Mouse (Mus musculus) frontal cortex, postnatal 36 days (tissue): Measurements from ENCODE around the gene Cacnb3.

Experiments used
- DNase-seq, 2 experiments: peaks; one replicate each; pipeline ENCODE4 v3.0.0; 2022; ENCODE audit warnings: low spot score in 2 of 2

The Cacnb3 gene

DNA sequence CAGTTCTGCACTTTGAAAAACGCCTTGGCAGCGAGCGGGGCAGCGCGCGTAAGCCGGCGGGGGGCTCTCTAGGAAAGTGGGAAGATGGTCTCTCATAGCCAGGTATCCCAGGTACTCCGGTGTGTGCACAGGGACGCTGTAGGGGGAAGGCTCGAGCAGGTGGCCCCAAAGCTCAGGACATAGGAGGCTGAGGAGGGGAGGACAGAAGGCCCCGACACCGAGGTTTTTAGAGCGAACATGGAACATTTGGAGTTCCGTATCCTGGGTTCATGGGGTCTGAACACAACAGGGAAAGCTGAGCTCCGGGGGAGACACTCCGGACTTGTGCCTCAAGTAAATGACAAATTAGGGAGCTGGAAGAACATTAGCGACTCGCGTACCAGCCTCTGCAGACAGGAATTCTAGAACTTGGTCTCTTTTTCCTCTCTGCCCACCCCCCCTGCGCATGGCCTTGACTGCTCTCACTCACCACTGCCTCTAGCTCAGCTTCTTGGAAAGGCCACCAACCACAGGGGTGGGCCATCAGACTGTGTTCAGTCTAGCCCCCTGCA lies 4.7 kb downstream of the Cacnb3 start:
- DNase-seq = no peak

DNA sequence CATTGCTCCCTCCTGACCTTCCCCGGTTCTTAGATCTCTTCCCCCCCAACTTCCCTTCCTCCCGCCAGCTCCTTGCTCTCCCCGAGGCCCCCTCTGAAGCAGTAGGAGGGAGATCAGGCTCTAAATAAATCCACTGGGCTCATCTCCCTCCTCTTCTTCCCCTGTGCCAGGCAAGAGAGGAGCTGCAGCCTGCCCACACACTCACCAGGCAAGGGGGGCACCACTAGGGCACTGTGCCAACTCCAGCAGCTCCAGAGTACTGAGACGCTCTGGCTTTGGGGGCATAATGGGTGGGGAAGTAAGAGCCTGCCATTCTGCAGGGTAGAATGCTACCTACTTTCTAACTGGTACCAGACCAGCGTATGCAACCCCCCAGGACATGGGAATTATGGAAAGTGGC lies 5.9 kb downstream of the Cacnb3 start:
- peak; percentile 72 for DNase-seq

DNA sequence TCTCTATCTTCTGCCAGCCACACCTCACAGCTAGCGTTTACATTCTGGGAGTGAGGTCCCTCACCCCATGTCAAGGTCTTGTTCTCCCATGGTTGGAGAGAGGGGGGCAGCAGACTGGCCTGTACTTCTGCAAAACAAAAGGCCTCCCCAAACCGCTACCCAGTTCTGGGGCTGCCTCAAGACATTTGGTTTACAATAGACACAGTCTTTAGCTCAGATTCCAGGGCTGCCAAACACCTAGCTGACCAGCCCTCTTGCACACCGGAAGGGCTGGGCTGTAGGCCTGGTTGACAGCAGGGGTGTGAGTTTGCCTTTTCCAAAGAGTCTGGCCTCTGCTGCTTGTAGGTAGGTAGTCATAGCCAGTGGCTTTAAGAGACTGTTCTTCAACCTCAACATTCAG lies 6.5 kb downstream of the Cacnb3 start:
- no peak for DNase-seq

DNA sequence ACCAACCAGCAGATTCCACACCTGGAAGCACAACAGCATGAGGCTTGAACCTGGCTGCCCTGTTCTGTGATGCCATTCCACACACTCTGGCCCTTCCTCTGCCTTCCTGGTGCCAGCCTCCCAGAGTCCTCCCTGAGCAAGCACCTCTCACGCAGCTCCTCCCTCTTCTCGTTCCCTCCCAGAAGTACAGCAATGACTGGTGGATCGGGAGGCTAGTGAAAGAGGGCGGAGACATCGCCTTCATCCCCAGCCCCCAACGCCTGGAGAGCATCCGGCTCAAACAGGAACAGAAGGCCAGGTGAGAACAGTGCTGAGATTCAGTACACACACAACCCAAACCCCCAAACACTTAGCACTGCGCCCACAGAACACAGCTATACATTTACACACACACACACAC lies 9.5 kb downstream of the Cacnb3 start:
- DNase-seq = no peak

DNA sequence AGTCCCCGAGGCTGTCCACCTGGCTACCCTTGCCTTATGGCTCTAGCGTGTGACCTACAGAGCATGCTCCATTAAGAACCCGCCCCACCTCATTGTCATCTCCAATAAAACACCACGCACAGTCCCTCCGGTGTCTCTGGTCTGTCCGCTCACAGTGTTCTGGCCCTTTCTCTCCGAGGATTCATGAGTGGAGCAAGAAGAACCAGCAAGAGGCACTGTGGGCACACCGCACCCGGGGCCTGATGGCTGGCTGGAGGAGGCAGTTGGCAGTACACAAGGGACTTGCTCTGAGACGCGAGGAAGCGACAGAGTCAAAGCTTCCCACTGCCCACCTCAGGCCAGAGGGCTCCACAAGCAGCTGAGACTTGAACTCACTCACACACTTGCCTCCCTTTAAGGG lies 13.8 kb downstream of the Cacnb3 start:
- DNase-seq = peak in 1 of 2 experiments; percentile 24

DNA sequence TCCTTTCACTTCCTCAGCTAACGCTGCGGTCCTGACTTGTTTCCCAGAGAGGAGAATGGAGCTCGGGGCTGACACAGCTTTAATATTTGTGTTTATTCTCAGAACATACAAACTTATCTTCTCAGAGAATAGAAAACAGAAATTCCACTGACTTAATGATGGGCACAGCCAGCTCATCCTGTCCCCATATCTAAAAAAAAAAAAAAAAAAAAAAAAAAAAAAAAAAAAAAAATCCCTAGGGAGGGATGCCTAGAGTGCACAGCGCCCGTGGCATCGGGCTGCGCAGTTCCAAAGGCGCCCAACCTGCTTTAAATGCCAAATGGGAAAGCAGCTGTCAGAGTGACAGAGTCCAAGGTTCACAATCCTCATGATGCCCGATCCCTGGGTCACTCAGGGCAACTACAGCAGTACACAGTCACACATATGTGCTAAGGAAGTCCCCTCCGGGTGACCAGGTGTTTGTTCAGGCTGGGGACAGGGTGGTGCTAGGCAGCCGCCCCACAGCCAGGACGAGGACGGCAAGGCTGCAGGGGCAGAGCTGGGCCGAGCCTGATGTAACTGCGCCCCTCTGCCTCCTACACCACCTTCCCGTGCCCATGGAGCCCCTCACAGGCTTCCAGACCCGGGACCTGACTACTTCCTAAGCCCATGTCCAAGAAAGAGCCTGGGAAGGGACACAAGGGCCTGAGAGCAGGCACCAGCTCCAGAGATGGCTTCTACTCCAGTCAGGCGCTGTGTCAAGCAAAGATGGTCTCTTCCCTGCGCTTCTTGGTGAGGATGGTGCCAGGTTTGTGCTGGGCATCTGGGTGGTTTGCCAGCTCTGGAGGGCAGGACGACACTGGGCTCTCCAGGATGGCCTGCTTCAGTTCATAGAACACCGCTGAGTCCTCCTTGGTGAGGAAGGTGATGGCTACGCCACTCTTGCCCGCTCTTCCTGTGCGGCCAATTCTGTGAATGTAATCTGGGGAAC lies 14.7 kb downstream of the Cacnb3 start:
- DNase-seq = no peak

DNA sequence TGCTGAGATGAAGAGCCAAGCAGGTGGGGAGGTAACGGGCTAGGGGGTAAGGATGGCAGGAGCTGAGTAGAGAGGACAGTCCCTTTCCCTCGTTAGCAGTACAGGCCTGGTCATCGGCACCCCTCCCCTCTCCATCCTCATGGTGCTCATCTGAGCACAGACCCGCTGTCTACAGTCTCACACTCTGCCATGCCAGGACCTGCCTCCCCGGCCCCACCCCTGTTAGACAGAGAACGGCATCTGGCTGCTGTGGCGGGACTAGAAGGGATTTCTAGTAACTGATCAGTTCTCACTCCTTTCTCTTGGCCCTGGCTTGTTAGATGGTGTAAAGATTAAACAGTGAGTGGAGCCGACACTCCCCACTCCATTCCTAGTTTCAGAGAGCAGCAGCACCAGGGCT lies 16.1 kb downstream of the Cacnb3 start:
- no peak for DNase-seq

DNA sequence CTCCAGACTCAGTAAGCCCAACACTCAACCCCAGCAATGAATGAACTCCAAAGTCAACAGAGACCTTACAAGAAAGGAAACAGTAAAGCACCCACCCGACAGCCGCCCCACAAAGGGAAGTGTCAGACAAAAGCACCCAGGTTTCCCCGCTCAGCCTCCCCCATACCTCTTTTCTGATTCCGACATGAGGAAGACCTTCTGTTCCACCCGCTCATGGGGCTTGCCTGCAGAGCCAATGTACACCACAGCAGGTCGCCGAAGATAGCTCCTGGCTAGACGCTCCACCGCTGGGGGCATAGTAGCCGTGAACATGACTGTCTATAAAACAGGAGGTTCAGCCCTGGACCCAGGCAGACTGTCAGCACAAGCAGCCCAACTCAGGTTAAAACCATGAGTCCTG lies 16.7 kb downstream of the Cacnb3 start:
- peak in 1 of 2 experiments; percentile 25 for DNase-seq

DNA sequence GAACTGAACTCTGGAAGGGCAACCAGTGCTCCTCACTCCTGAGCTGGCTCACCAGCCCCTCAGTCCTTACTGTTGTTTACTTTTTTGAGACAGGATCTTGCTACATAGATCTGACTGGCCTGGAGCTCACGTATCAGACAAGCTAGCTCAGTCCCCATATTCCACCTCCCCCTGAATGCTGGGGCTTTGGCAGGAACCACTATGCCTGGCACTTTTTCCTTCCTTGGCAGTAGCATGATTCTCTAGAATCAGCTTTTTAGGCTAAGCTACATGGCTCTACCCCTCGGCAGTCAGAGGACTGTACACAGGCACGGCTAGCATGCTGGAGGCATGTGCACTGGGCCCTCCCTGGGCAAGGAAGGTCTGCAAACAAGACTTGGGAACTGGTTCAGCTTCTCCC lies 17.4 kb downstream of the Cacnb3 start:
- peak; percentile 31 to 40 for DNase-seq

DNA sequence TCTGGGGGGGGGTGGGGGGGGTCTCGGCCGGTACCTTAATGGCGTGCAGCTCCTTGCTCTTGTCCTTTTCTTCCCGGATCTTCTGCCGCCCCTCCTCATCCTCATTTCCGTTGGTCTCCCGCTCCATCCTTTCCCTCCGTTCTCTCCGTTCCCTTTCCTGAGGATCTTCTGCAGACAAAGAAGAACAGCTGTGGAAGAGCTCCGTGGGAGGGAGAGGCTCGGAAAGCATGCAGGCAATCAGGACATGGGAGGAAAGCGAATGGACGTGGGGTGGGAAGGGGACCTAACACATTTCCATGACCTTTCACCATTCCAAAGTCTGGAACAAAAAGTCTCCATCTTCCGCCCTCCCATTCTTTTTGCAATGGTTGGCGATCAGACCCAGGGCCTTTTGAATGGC lies 20.8 kb downstream of the Cacnb3 start:
- no peak for DNase-seq

DNA sequence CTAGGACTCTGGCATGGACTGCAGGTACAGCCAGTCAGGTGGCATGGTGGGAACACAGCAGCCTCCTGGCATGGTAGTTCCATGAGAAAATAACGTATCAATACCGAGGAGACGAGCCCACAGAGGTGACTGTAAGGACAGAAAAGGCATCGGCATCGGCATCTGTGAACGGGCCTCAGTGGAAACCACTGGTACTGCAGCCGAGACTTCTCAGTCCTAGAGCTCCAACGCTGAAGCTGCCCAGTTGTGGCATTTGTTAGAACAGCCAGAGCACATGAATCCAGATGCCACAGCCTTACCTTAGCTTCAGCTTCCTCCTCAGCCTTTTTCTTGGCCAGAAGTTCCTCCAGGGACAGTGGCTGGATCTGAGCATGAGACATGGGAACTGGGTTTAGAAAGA lies 21.5 kb downstream of the Cacnb3 start:
- DNase-seq = no peak

DNA sequence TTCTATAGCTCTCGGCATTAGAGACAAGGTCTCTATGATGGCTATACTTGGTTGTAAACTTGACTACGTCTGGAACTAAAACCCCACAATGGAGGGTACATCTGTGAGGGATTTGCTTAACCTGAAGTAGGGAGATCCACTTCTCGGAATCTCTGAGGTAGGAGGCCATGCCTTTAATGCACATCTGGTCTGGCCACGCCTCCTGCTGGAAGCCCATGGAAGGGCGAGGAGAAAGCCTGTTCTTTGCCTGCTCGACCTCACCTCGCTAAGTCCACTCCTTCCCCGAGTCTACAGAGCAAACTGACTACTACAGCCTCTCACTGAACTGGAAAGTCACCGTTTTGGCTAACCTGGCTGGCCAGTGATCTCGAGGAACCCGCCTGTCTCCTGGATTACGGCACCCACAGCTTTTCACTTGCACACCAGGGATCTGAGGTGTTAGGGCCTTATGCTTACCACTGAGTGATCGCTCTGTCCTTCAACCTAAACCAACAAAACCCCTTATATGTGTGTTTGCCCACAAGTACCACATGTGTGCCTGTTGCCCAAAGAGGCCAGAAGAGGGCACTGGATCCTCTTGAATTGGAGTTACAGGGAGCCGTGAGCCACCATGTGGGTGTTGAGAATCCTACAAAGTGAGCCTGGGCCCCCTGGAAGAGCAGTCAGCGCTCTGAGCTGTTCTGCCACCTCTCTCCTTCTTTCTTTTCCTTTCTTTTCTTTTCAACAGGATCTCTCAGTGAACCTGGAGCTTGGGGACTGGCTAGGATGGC lies 26.5 kb downstream of the Cacnb3 start:
- DNase-seq = no peak

DNA sequence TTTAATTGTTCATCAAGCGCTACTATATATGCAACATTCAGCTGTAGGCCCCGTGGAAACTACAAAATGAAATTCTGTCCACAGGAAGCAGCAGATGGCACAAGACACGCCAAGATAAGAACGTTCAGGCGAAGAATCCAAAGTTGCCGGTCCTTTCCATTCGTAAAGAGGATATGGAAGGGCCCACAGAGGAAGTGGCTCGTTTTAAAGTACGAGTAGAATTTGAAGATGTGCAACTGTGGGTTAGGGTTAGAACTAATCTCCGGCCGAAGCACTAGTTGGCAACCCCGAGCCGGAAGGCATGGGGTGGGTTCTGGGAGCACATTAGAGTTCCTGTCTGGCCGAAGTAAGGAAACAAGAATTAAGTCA lies 31.5 kb downstream of the Cacnb3 start:
- no peak for DNase-seq

DNA sequence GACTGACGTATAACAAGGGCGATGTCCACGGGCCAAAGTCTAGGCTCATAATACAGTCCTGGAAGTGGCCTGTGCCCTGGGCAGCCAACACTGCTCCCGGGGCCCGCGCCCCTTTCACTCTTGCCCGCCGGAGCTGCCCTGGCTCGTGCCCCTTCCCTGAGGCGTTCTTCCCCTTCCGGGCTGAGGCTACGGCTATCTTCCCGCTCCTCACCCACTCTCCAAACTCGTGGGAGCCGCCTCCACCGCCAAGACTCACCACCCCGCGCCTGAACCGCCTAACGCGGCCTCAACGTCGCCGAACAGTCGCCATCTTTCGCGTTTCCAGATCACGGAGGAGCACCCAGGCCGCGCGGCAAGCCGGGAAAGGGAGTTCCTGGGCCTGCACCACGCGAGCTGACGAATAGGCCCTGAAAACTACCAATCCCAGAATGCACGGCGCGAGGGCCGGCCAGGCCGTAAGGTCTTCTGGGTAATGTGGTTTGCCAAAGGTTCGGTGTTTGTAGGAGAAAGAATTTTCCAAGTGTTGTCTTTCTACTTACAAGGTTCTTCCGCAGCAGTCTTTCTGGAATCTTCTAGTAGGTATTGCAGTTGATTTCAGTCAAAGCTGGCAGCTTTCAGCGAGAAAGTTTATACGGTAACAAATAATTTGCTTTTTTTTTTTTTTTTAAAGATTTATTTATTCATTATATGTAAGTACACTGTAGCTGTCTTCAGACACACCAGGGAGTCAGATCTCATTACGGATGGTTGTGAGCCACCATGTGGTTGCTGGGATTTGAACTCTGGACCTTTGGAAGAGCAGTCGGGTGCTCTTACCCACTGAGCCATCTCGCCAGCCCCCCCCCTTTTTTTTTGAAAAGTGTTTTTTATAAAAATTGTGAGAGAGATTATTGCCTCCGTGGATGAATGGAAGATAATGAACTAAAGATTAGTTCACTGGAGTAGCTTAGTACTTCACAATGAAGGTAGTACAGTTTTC lies 32.2 kb downstream of the Cacnb3 start, which contains the start of gene Ddx23:
Ddx23 (minus strand) TSS at position 328 of the 979 bp plus-strand sequence.
- DNase-seq = peak; percentile 96 to 98

DNA sequence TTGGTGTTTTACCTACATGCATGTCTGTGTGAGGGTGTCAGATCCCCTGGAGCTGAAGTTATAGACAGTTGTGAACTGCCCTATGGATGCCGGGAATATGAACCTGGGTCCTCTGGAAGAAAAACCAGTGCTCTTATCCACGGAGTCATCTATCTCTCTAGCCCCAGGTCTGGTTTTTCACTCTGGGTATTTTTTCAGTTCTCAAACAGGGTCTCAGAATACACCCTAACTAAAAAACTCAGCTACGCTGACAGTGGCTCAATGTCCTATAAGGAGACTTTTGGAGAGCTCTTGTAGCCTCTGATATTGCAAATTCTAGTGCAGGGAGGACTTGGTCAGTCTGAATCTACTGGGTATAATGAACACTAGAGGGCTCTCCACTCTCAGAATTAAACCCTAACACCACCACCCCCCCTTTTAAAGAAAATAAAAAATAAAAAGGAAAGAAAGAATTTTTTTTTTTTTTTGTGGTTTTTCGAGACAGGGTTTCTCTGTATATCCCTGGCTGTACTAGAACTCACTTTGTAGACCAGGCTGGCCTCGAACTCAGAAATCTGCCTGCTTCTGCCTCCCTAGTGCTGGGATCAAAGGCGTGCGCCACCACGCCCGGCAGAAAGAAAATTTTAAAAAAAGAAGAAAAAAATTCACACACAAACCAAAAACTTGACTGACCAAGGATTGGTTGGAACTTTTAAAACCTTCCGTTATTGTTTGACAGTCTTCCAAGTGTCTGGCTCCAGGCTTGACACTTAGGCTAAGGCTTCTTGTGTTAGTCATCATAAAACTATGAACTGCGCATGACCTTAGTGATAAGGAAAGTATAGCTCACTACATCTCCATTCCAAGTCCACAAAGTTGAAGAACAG lies 33.6 kb downstream of the Cacnb3 start:
- no peak for DNase-seq

DNA sequence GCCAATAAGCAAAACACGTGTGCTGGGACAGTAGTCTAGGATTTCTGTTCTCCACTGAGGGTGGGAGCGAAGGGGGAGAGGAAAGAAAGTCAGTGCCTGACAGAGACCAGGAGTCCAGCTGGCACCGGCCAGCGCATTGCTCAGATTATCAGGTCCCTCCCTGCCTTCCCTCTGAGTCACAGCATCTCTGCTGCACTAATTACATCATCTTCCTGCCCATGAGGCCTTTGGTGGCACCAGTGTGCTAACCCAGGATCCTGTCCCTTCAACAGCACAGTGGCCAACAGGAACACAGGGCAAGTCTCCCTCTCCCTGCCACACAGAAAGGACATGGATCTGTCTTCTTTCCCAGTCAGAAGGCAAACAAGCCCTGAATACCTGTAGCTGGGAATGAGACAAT lies 42.0 kb downstream of the Cacnb3 start:
- DNase-seq = peak in 1 of 2 experiments; percentile 23

DNA sequence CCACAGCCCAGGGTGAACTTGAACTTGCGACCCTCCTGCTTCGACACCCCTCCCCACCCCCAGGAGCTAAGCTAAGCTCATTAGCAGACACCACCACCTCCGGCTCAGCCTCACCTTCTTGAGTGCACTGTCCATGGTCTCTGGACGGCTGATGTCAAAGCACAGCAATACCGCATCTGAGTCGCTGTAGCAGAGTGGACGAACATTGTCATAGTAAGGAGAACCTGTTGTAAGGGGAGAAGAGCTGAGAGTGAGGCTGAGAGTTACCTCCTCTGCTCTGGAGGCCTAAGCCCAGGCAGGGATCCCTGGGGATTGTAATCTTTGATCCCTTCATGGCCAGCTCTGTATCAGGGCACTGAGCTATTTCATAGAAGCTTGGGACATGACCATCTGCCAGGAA lies 43.1 kb downstream of the Cacnb3 start:
- DNase-seq = no peak

DNA sequence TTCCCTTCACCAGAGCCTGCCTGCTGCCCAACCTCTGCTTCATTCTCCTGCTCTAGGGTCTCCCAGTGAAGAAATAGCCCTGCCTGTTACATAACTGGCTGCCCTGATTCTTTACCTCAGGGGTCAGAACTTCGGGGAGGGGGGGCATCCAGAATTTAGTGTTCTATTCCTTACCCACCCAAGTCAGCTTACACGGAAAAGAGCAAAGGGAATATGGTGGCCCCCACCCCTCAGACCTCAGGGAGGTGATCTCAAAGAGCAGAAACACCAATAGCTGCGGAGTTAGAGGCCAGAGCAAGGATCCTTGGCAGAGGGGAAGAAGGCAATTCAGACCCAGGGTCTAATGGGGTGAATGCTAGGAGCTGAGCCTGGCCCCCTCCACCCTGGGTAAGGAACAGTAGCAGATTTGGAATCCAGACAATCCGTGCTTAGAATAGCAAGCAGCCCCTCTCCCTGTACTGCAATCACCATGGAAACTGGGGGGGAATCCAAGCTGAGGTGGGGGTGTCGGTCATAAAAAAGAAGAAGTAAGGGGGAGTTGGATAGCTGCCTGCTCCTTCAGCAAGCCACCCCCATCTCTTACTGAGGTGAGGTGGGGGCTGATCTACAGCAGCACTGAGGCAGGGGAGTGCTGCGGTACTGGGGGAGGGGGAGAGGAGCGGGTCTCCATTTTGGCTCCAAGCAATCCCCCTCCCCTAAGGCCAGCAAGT lies 43.8 kb downstream of the Cacnb3 start:
- DNase-seq = peak in 1 of 2 experiments; percentile 15

DNA sequence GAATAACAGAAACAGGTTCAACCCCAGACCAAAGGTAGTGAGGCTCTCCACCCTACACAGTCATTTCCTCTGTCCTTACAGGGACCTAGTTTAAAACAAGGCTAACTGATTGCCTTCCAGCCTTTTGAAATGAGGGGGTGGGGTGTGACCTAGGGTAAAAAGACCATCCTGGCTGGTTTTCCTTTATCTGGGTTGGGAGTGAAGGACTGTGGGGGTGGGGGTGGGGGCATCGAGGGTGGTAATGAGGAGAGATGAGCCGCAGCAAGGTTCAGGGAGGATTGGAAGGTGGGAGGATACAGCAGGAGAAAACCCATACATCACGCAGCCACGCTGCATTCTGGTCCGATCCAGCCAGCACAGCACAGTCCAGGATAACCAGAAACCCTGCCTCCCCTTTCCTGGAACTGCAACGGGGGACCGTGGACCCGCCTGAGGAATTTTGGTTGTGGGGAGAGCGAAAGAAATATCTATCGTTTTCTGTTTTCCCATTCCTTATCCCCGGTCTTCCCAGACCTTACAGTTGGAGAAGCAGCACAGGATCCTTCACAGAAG lies 44.4 kb downstream of the Cacnb3 start:
- DNase-seq = peak; percentile 22 to 30
